Mouse (Mus musculus) T-cell, adult 2 months (primary cell): ENCODE data around the gene Tas2r104.

Experiments
- DNase-seq: peaks from one replicate; pipeline ENCODE4 v3.0.0; 2022; ENCODE audit warnings: low spot score

Tas2r104 gene

DNA sequence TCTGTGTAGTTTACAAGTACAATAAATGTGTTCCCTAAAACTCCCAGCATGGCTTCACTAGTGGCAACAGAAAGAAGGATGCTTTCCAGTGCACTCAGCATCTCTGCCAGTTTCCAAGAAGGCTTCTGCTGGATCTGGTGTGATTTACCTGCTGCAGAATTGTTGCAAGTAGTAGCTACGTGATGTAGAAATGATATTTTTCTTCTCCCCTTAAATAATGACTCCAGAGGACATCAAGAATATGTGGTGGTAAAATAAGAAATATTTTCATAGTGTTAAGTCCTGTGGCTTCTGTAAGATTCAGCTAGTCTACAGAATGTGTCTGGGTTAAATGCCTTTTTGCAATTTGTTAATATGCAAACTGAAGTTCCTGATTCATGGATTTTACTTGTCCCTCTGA, at the start of gene Tas2r104:
Tas2r104 (minus strand) TSS at position 101 of the 400 bp plus-strand sequence.
- no peak for DNase-seq

GRCm38 (mm10) chr6:131712803-131713202, 27.3 kb upstream of the Tas2r104 start:
- DNase-seq, result no peak

- DNase-seq, result no peak
Measured at GRCm38 (mm10) chr6:131689963-131690362, 4.4 kb upstream of the Tas2r104 start, which contains the start of gene Tas2r114. Gene Tas2r114, minus strand, starts transcription at chr6:131690063.

- no peak for DNase-seq
Measured at GRCm38 (mm10) chr6:131687395-131687794, 1.9 kb upstream of the Tas2r104 start, which contains the start of gene Tas2r105. Gene Tas2r105, minus strand, starts transcription at chr6:131687495.

- DNase-seq, result no peak
Measured at GRCm38 (mm10) chr6:131678786-131679185, 6.8 kb downstream of the Tas2r104 start, which contains the start of gene Tas2r106. Gene Tas2r106, minus strand, starts transcription at chr6:131678886.

DNA sequence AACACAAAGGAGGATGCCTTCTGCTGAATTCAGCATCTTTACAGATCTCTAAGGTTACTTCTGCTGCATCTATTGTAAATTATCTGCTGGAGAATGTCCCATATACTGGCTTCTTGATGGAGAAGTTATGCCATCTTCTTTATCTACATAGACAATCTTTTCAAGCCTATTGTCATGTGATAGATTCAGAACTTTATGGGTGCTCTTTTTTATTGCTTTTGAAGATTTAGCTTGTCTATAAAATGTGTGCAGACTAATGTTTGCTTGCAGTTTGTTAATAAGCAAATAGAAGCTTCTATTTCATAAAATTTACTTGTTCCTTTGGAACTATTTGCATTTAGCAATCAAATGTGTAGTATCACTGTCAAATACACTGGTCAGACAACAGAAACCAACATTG, 25.5 kb downstream of the Tas2r104 start, which contains the start of gene Tas2r107:
Tas2r107 (minus strand) TSS at position 101 of the 400 bp plus-strand sequence.
- DNase-seq, result no peak
